8 mouse cellular contexts compared by ENCODE assay signal in the genomic region with DNA sequence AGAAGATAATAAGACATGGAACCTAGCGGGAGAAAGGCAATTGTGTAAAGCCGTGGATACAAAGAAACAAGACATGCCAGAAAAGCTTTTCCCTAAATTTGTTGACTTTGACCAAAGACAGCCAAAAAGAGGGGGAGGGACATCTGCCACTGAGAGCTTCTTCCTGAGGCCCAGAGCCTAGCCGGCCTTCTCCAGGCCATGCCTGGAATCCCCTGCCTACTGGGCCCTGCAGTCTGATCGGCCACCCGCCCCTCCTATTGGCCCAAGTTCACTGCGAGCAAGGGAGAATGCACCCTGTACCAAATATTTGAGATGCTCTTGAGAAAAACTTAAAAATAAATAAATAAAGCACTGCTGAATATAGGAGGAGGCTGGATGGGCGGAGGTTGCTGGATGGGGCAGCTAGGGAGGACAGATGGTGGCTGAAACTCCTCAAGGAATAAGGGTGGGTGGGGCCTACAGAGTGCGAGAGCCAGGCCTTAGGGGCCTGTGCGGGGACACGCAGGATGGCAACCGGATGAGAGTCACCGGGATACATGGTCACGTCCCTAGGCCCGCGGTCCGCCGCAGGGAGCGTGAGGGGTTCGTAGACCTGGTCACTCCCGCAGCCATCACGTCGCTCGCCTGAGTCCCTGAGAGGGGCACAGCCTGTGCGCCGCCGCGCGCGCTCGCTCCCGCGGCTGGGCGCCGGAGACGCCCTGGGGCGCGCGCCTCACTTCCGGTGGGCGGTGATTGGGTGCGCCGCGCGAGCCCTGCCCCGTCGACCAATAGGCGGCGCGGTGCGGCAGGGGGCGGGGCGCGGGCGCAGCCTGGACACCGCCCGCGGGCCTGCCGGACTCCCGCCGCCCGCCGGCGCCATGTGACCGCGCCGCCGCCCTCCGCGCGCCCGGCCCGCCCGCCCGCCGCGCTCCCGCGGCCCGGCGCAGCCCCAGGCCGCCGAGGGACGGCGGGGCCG. TPM values are rescaled to one million over a fixed set of nuclear protein-coding genes. Genes with fewer than 3 reads are reported as not detected.
A peak's percentile ranks its signal among the peaks of the same experiment; 100 is the strongest.
DNase-seq lines count a peak whose midpoint lies in the region; ATAC-seq and TF ChIP-seq lines count a peak whose summit lies in the region.

A gene (plus strand): TSS at position 905 of the 955 bp plus-strand sequence.

- peak; percentile 96 for ATAC-seq in forebrain, embryonic 12.5 days (ENCODE audit: low FRiP score)
- peak; percentile 95 for ATAC-seq in heart, postnatal 0 days (ENCODE audit: insufficient read depth, low read depth)
- peak; percentile 94 for ATAC-seq in neural tube, embryonic 15.5 days (ENCODE audit: low FRiP score)

- 0 out of 2 replicates have a peak, but pooled peaks have one; percentile 29 for TF ChIP-seq EP300 in heart, postnatal 0 days (IDR thresholded peaks at IDR 0.05; ENCODE audit: low read depth)

- 3% methylated on average over 85 of the region's 85 CpGs for WGBS in forebrain, embryonic 12.5 days
- WGBS in heart, postnatal 0 days: 4% methylated on average over 61 of the region's 85 CpGs
- 3% methylated on average over 53 of the region's 85 CpGs for WGBS in neural tube, embryonic 15.5 days

- H3K4me1 ChIP-seq in E14TG2a.4 (replicated peaks; ENCODE audit: low read depth, low read length): peaks cover 36% of the 10 kb centered on the region
- peaks cover 41% of the 10 kb centered on the region for H3K4me1 ChIP-seq in forebrain, embryonic 12.5 days
- peaks cover 20% of the 10 kb centered on the region for H3K4me1 ChIP-seq in heart, postnatal 0 days (ENCODE audit: control insufficient read depth, insufficient read depth)
- peaks cover 59% of the 10 kb centered on the region for H3K4me1 ChIP-seq in neural tube, embryonic 15.5 days

- no peaks in the 10 kb centered on the region for H3K9me3 ChIP-seq in E14TG2a.4 (ENCODE audit: low read length)
- H3K9me3 ChIP-seq in forebrain, embryonic 12.5 days: no peaks in the 10 kb centered on the region
- no peaks in the 10 kb centered on the region for H3K9me3 ChIP-seq in heart, postnatal 0 days (replicated peaks; ENCODE audit: control insufficient read depth, low read length)
- no peaks in the 10 kb centered on the region for H3K9me3 ChIP-seq in neural tube, embryonic 15.5 days (replicated peaks)

- H3K27me3 ChIP-seq in E14TG2a.4 (ENCODE audit: insufficient read depth, low read length): peaks cover 15% of the 10 kb centered on the region
- H3K27me3 ChIP-seq in forebrain, embryonic 12.5 days: no peaks in the 10 kb centered on the region
- no peaks in the 10 kb centered on the region for H3K27me3 ChIP-seq in heart, postnatal 0 days (ENCODE audit: control insufficient read depth, insufficient read depth, low read length)
- H3K27me3 ChIP-seq in neural tube, embryonic 15.5 days (replicated peaks): no peaks in the 10 kb centered on the region

- peaks cover 9% of the 10 kb centered on the region; the same call in 1 of the 2 replicates for H3K36me3 ChIP-seq in E14TG2a.4 (ENCODE audit: insufficient read depth, low read length)
- no peaks in the 10 kb centered on the region for H3K36me3 ChIP-seq in forebrain, embryonic 12.5 days (replicated peaks)
- H3K36me3 ChIP-seq in heart, postnatal 0 days (replicated peaks; ENCODE audit: control insufficient read depth, insufficient read depth, low read length): no peaks in the 10 kb centered on the region
- no peaks in the 10 kb centered on the region for H3K36me3 ChIP-seq in neural tube, embryonic 15.5 days

- peak; percentile 82 for DNase-seq in c-Kit-positive CD71-positive TER-119-negative erythroid progenitor cells, embryonic 14.5 days (ENCODE audit: low read depth)
- peak; percentile 91 for DNase-seq in heart, postnatal 0 days (ENCODE audit: low spot score)
- DNase-seq in kidney, postnatal 4 days: peak; percentile 96 to 98
- peak; percentile 90 to 92 for DNase-seq in lung, adult 18-20 months
- DNase-seq in testis, postnatal 14 days (ENCODE audit: low spot score): peak; percentile 93

- H3K4me2 ChIP-seq in forebrain, embryonic 12.5 days: peak within 1 kb of the TSS; percentile 87
- peak within 1 kb of the TSS; percentile 87 for H3K4me2 ChIP-seq in heart, postnatal 0 days (ENCODE audit: low read depth, low read length)
- peak within 1 kb of the TSS; percentile 82 for H3K4me2 ChIP-seq in neural tube, embryonic 15.5 days

- H3K9ac ChIP-seq in forebrain, embryonic 12.5 days: peak within 1 kb of the TSS; percentile 91
- H3K9ac ChIP-seq in heart, postnatal 0 days (replicated peaks; ENCODE audit: low read depth, low read length): peak within 1 kb of the TSS; percentile 80
- peak within 1 kb of the TSS; percentile 96 for H3K9ac ChIP-seq in neural tube, embryonic 15.5 days (replicated peaks)

- TF ChIP-seq CTCF in E14TG2a.4 (conservative IDR thresholded peaks at IDR 0.05; ENCODE audit: low read length): no peak
- TF ChIP-seq CTCF in heart, postnatal 0 days (IDR thresholded peaks at IDR 0.05; ENCODE audit: low read depth): no peak

- peak within 1 kb of the TSS; percentile 92 for H3K27ac ChIP-seq in forebrain, embryonic 12.5 days
- H3K27ac ChIP-seq in heart, postnatal 0 days (ENCODE audit: low read depth): peak within 1 kb of the TSS; percentile 79
- H3K27ac ChIP-seq in neural tube, embryonic 15.5 days (replicated peaks): peak within 1 kb of the TSS; percentile 94

- peak within 1 kb of the TSS; percentile 88 for H3K4me3 ChIP-seq in E14TG2a.4 (replicated peaks; ENCODE audit: low read length)
- peak within 1 kb of the TSS; percentile 98 for H3K4me3 ChIP-seq in forebrain, embryonic 12.5 days (replicated peaks)
- peak within 1 kb of the TSS; percentile 84 for H3K4me3 ChIP-seq in heart, postnatal 0 days (ENCODE audit: low read depth, low read length)
- peak within 1 kb of the TSS; percentile 98 for H3K4me3 ChIP-seq in neural tube, embryonic 15.5 days (replicated peaks)

RNA-seq across cellular contexts. Expression of the gene that starts here (rescaled TPM):
- polyA plus RNA-seq in forebrain, embryonic 12.5 days (2016; fragmentation: Nextera tagmentation; extraction: Ambion mirVana): 26.3 and 27.6 TPM in 2 replicates
- 20.4 and 38.5 TPM in 2 replicates for total RNA-seq in heart, postnatal 0 days (2014; rRNA removed; ENCODE audit: low replicate concordance)
- 4.3 and 5.1 TPM in 2 replicates for polyA plus RNA-seq in heart, postnatal 0 days (2015; fragmentation: Nextera tagmentation; extraction: Ambion mirVana)
- 21.9 and 27.6 TPM in 2 replicates for polyA plus RNA-seq in neural tube, embryonic 15.5 days (2015; fragmentation: Nextera tagmentation; extraction: Ambion mirVana)

Comparison
In these comparisons a context has a peak if more than half of its experiments do, and no peak if none do; other contexts are left out.
1. Peak in every context shown above with its lines: DNase-seq, ATAC-seq, H3K4me3 ChIP-seq and H3K27ac ChIP-seq.